Mouse (Mus musculus): ENCODE results near the gene Micall1. TPM values are rescaled to one million over a fixed set of nuclear protein-coding genes. Genes with fewer than 3 reads are reported as not detected.

The Micall1 gene
- 10 to 100 TPM; 33.1 to 34.5 TPM for total RNA-seq (2021)

DNA sequence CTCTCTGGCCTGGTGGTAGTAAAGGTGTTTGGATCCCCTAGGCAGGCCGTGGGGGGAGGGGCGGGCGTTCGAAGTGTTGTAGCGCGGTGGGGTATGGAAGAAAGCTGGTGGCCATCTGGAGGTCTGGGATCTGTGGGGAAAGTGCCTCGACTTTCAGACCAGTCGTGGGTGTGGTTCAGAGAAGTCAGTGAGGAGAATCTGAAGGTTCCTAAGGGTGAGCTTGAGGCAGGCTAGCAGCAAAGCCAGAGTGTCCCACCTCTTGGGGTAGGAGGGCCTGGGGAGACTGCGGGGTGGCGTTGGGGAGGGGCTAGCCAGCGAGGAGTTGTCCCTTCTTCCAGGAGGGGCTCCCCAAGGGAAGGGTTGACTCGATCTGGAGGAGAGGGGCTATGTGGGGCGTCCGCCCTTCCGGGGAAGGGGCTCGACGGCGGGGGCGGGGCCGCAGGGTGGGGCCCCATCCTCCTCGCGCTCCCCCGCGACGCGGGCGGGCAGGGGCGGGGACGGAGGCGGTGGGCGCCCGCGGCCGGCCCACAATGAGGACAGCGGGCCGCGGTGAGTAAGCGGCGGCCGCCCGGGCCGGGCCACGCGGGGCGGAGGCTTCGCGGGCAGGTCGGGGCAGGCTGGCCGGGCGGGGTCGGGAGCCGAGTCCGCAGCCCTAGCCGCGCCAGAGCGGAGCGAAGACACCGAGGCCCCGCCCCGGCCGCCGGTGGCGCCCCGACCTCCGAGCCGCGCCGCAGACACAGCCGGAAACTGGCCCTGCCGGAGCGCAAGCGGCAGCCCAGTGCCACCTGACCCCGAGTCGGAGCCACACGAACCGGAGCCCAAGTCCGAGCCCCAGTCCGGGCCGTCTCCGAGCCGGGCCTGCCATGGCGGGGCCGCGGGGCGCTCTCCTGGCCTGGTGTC lies at the start of gene Micall1:
Gene Micall1 (plus strand): TSS at position 478 of the 900 bp plus-strand sequence.
- DNase-seq: peak; percentile 46 to 50

DNA sequence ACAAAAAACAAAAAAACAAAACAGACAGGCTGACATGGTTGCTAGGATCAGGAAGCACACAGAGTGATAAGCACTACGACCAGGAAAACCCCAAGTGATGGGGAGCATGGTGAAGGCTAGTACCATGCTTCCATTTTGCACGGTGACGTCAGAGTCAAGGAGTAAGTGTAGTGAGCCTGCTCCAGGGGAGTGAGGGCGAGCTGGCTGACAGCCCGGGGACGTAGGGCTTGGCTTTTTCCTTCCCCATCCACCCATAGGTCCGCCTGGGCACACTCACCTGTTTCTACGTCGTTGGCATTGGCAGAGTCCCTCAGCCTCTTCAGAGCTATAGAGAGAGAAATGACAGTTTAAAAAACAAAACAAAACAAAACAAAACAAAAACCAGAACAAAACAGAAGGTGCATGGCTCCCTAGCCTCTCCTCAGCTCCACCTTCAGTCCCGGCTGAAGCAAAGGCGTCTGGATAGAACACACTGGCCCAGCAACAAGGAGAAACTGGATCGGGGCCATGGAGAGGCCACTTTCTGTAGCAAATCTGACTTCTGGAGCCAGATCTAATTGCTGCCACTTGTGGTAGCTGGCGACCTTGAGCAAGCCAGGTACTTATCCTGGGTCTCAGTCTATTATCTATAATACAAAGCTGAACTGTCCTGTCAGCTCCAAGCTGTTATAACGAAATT lies 47.7 kb upstream of the Micall1 start:
- DNase-seq: no peak

DNA sequence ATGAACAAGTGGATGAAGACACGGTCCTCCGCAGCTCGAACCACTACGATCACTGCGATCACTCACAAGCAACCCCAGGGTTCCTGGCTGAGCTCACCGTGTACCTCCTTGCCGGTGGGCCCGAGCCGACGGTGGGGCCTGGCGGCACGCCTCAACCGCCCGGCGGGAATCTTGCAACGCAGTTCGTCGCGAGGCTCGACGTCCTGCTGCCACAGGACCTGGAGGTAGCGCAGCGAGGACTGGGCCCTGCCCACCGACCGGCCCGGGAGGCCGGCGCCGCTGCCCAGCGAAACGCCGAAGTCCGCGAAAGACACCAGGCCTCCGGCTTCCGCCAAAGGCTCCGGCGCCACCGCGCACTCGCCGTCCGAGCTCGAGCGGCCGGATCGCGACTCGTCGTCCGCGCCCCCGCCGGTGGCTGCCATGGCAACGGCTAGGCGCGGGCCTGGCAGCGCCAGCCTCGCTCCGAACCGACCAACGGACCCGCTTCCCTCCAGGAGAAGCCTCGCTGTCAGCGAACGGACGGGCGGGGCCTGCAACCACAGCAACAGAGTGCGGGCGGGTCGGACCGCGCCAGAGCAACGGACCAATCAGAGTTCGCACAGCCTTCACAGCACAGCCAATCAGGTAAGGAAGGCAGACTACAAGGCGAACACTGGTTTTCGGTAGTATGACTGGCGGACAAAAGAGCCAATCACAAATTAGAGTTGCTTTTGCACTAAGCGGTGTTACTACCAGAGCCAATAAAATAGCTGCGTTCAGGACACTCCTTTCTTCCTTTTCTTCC lies 46.1 kb upstream of the Micall1 start, which contains the start of gene Ankrd54:
Gene Ankrd54 (minus strand): TSS at position 518 of the 784 bp plus-strand sequence.
- peak; percentile 97 to 98 for DNase-seq

DNA sequence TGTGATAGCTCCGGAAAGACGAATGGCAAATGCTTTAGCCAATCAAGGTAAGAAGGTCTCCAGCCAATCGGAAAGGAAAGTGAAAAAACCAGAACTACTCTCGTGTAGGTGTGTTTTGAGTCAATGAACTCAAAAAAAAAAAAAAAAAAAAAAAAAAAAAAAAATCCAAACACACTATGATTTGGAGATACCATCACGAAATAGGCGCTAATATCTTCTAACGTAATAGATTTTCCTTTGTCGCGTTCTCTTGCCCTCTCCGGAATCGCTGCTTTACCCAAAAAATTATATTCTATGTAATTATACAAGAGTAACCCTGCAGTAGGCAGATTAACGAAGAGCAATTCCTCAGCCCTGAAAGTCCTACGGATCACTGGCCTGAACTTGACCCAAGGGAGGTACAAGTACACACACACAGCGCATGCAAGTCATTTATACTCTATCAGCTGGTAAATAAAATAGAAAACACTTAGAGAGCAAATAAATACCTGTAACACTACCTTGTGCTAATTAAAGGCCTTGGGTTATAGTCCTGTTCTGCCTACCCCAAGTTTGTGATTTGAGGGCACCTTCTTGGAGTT lies 45.4 kb upstream of the Micall1 start:
- no peak for DNase-seq

DNA sequence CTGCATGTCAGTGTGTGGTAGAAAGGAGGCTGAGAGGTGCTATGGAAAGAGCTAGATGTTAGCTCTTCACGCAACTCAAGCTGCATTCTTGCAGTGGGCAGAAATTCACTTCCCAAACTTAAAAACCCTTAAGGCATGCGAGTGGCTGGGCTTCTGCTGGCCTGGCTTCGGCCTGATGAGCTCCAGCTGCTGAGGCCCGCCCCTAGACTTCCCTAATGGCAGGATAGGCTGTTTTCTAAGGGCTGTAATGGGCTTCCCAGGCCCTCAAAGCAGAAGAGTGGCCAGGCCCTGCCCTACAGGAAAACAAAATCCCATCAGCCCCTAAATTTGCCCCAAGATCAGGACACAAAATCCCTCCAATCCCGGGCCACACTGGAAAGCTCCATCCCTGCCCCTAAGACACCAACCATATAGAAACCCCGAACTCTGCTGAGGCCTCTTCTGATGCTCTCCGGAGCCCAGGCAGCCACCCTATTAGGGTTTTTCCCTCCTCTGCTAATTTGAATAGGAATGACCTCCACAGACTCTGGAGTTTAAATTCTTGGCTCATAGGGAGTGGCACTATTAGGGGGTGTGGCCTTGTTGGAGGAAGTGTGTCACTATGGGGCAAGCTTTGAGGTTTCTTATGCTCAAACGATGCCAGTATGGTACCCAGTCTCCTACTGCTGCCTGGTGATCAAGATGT lies 43.5 kb upstream of the Micall1 start:
- no peak for DNase-seq

- no peak for DNase-seq
Measured at GRCm38 (mm10) chr15:79066276-79066675, 42.4 kb upstream of the Micall1 start.

GRCm38 (mm10) chr15:79067631-79068030 lies 41.1 kb upstream of the Micall1 start:
- no peak for DNase-seq

GRCm38 (mm10) chr15:79068416-79068815 lies 40.3 kb upstream of the Micall1 start:
- no peak for DNase-seq

GRCm38 (mm10) chr15:79071117-79072039 lies 37.3 kb upstream of the Micall1 start:
- peak in 1 of 2 experiments; percentile 27 for DNase-seq

DNA sequence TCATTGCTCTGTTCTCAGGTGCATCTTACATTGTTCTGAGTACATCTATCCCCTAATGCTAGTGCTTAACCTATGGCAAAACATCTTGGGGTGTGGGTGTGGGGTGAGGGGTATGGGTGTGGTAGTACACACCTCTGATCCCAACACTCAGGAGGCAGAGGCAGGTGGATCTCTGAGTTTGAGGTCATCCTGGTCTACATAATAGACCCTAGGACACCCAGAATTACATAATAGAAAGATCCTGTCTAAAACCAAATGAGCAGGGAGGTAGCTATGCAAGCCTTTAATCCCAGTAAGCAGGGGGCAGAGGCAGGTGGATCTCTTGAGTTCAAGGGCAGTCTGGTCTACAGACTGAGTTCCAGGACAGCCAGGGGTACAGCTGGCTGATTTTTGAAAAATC lies 34.9 kb upstream of the Micall1 start:
- no peak for DNase-seq

- no peak for DNase-seq
Measured at GRCm38 (mm10) chr15:79074446-79074845, 34.3 kb upstream of the Micall1 start.

DNA sequence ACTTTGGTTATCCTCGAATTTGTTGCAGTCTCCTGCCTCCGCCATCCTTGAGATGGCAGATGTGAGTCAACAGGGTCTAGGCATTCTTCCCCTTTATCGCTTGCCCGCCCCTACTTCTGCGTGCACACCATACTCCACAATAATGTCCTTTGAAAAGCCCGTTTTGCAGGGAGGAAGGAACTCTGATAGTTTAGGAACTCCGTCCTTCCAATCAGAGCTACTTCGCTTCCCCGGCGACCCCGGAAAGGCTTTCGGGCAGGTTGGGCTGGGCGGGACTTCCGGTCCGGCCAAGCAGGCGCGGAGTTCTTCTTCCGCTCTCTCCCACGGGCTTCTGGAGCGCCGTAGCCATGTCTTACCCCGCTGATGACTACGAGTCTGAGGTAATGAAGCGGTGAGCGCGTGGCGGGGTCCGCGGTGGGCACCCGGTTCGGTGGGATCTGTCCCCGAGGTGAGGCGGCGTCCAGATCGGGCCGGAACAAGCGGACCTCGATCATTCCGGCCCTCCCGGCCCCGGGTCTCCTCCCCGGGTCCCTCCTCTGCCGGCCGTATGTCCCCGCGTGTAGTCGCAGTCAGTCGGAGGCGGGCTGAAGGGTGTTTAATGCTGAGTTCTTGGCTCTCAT lies 33.7 kb upstream of the Micall1 start, which contains the start of gene Eif3l:
Gene Eif3l (plus strand): TSS at position 267 of the 620 bp plus-strand sequence.
- peak; percentile 87 to 88 for DNase-seq

DNA sequence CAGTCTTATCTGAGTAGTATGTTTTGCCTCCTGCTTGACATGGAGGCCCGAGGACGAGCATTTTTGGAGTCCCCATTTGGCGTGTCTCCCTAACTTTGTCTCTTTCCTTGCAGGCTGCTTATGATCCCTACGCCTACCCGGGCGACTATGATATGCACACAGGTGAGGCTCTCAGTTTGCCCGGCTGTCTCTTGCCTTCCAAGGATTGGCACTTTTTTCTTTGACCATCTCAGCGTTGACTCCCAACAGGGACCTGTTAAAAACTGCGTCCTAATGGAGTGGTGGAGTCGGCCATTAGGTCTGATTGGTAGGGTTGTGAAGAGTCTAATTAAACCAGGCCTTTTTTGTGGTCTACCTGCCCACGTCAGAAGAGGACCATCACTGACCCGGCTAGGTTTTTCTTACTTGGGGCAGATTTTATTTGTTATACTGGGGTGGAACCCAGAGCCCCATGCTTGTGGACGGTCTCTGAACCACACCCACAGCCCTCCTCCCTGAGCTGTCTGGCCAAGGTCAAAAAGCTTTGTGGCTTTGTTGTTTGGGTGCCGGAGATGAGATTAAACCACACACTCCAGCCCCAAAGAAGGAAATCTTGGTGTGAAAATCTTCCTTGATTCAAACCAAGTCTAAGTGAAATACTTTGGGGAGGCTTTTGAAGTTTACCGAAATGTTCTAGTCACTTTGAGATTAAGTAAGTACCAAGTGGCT lies 32.9 kb upstream of the Micall1 start:
- no peak for DNase-seq

GRCm38 (mm10) chr15:79079567-79079966 lies 29.1 kb upstream of the Micall1 start:
- DNase-seq: no peak

DNA sequence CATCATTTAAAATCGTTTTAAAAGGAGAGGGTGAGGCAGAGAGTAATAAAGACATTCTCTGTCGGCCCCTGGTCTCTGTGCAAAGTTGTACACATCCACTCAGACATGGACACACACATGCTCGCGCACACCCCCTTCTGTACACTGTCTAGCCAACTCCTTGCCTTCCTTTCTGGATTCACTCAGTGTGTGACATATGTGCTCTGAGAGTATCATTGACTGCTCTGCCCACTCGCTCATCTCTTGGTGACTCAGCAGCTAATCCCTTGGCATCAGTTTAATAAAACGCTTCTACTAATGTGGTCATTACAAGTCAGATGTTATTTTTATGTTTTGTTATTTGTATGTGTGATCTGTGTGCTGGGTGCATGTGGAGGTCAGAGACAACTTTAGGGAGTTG lies 16.4 kb upstream of the Micall1 start:
- DNase-seq: peak in 1 of 2 experiments; percentile 26

DNA sequence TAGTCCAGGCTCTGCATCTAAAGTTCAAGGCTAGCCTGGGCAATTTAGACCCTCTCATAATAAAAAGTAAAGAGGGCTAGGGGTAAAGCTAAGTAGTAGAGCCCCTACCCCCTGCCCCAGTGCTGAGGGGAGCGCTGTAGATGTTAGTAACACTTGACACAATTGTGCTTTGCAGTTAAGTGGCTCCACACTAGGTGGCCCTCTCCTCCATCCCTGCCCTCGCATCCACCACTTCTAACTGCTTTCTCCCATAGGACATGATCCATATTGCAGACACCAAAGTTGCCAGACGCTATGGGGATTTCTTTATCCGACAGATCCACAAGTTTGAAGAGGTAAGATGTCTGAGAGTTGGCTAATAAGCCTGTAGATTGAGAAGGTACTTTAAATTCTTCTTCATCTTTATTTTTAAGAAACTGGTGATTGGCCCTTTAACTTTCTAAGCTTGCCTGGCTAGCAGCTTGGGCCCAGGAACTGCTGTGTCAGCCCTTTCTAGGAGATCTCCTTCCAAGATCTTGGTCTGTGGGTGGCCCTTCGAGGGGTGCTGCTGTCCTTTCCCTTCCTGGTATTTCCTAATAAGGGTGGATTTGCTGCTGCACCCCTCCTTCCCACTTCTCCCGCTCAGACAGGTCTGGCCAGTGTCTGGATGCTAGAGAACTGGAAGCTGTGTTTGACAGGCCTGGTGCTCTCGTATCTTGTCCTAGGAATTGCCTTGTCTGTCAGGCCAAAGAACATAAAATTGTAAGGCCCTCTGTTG lies 15.4 kb upstream of the Micall1 start:
- peak in 1 of 2 experiments; percentile 35 for DNase-seq

DNA sequence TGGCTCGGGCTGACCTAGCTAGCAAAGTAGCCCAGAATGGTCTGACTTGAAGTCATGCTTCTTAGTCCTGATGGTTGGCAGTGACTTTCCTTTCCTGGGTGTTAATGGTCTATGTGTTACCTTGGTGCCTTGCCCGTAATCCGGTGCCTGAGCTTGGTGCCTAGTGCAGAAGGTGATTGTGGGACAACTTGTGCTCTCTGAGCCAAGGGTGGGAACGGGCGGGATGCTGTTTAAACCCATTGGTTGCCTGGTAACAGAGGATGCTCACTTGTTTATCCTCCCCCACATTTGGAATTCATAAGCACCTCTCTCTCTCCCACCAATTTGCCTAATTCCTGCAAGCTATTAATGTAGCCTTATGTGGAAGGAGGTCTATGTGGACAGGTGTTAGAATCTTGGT lies 13.2 kb upstream of the Micall1 start:
- no peak for DNase-seq

DNA sequence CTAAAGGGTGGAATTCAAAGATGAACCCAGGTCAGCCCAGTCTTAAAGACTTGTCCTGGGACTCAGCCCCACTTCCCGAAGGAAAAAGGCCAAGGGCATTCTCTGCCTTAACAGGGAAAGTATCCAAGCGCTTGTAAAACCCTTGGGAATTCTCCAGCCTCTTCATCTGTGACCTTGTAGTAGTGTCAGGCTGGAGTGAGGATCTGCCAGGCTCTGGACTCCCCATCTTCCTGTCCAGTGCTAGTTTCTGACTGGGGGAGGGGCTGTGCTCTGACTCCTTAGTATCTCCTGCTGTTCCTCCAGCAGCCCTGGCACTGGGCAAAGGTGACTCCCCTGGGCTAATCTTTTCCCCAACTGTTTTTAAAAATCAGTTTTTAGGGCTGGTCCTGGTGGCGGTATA lies 12.1 kb upstream of the Micall1 start:
- DNase-seq: no peak

DNA sequence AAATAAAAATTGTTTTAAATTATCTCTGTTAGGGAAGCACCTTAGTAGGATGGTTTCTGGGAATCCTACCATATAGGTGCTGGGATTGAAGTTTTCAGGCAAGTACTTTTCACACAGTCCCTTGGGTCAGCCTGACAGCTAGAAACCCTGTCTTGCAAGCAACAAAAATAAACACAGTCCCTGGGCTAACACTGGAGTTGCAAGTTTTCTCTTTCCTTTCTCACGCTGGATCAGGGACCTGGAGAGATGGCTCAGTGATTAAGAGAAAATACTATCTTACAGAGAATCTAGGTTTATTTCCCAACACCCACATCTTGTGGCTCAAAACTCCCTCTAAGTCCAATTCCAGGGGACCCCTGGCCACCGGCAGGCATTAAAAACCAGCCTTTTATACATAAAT lies 11.6 kb upstream of the Micall1 start:
- no peak for DNase-seq
